Mouse (Mus musculus) liver, embryonic 14.5 days (tissue): Measurements from ENCODE around the gene Myom1.

ENCODE experiments used
- CTCF ChIP-seq: IDR thresholded peaks from 2 replicates; pipeline ENCODE4 v1.5.1; 2016; ENCODE audit warnings: antibody characterized with exemption, low read depth, control low read depth
- EP300 ChIP-seq: IDR thresholded peaks from 2 replicates; pipeline ENCODE4 v1.6.1; 2016; ENCODE audit warnings: antibody characterized with exemption, low read depth

DNA sequence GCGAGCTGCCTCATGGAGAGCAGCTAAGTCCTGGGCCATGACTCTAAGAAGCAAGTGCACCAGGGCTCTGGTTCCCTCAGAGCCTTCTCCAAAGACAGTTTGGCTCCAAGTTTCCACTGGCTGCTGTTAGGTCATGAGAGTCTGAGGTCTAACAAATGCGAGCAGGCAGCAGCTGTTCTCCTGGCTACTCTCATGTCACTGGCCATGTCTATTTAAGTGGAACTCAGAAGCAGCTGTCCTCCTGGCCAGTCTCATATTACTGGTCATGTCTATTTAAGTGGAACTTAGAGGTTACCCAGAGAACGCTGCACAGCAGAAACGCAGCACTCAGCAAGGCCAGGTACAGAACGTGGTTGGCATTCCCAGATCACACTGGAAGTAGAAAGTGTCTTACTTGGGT lies 36.4 kb downstream of the Myom1 start:
- TF ChIP-seq CTCF (no peak), EP300 (no peak)
